Comparison of ENCODE assay signal across 7 mouse cellular contexts in the genomic region with DNA sequence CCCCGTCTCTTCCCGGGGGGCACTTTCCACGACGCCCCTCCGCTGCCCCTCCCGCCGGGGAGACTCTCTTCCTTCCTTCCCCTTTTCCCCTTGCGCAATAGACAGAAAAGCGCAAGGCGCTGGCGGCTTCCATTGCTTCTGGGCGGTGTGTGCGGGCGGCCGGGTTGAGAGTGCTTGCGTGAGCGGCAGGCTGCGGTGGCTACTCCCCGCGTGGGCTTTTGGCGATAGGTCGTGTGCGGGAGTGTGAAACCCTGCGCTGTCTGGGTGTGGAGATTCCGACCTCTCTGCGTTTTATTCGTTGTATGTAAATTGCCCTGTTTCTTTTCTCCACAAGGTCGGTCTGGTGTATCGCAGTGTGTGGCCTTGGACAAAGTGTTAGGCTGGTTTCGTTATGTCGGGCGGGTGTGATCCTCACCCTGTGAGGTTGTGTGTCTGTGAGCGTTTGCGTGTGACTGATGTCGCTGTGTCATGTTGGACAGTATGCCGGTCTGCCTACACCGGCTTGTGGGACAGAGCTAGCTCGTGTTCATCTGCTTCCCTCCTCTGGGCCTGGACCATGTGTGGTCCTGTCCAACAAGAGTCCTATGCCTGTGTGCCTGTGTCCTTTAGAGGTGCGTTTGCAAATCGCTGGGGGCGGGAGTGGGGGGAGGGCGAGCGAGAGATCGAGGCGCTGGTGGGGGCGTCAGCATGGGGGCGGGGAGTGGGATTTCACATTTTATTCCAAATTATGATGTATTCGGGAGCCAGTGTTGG. TPM values are rescaled to one million over a fixed set of nuclear protein-coding genes. Genes with fewer than 3 reads are reported as not detected.
DNase-seq lines count a peak whose midpoint lies in the region; ATAC-seq and TF ChIP-seq lines count a peak whose summit lies in the region.

No protein-coding gene starts in this region.

- peaks cover 0 to 27% of the 10 kb centered on the region in 2 experiments; a peak in 2 of 4 replicates for H3K36me3 ChIP-seq in MEL (ENCODE audit: control insufficient read depth in 1 of 2, insufficient read depth in 2 of 2, low read length in 2 of 2)
- H3K36me3 ChIP-seq in forebrain, embryonic 10.5 days (replicated peaks) = no peaks in the 10 kb centered on the region
- H3K36me3 ChIP-seq in lung, postnatal 0 days (ENCODE audit: insufficient read depth, low read length) = no peaks in the 10 kb centered on the region

- H3K4me2 ChIP-seq in lung, postnatal 0 days (replicated peaks; ENCODE audit: low read depth, low read length) = peak overlapping the region; percentile 77

- peak in 1 of 2 experiments; percentile 6; a peak in 1 of 4 replicates for TF ChIP-seq EP300 in MEL (IDR thresholded peaks at IDR 0.05; ENCODE audit: low read depth in 1 of 2, low read length in 2 of 2)
- peak; percentile 19; the same call in 1 of the 2 replicates for TF ChIP-seq EP300 in lung, postnatal 0 days (IDR thresholded peaks at IDR 0.05)

- DNase-seq in MEL (ENCODE audit: low read depth, low spot score) = peak; percentile 88
- peak; percentile 48 for DNase-seq in adrenal gland, postnatal 25 days
- peak; percentile 69 for DNase-seq in forebrain, embryonic 10.5 days (ENCODE audit: extremely low spot score, low spot score)
- DNase-seq in heart, postnatal 10 days = peak; percentile 61 to 69
- peak; percentile 41 for DNase-seq in kidney, postnatal 14 days
- peak; percentile 64 for DNase-seq in lung, postnatal 0 days (ENCODE audit: low spot score)

- under 1% methylated on average over 48 of the region's 48 CpGs for WGBS in forebrain, embryonic 10.5 days
- under 1% methylated on average over 46 of the region's 48 CpGs for WGBS in lung, postnatal 0 days
- WGBS in olfactory bulb, adult 2 months = 2% methylated on average over 48 of the region's 48 CpGs

- H3K4me3 ChIP-seq in MEL (ENCODE audit: control insufficient read depth in 1 of 2, insufficient read depth in 1 of 2, low read depth in 2 of 2, low read length in 2 of 2) = peak overlapping the region; percentile 73 to 97
- peak overlapping the region; percentile 44 for H3K4me3 ChIP-seq in forebrain, embryonic 10.5 days
- H3K4me3 ChIP-seq in lung, postnatal 0 days (ENCODE audit: low read depth, low read length) = peak overlapping the region; percentile 58
- peak overlapping the region; percentile 22 for H3K4me3 ChIP-seq in olfactory bulb, adult 2 months (ENCODE audit: insufficient read depth, low read depth, low read length)

- peak in 1 of 2 experiments; percentile 59 for TF ChIP-seq POLR2A in MEL (IDR thresholded peaks at IDR 0.05; ENCODE audit: control insufficient read depth in 1 of 2, insufficient read depth in 1 of 2, low read depth in 1 of 2, low read length in 2 of 2, poor library complexity in 1 of 2)
- no peak for TF ChIP-seq POLR2A in olfactory bulb, adult 2 months (IDR thresholded peaks at IDR 0.05; ENCODE audit: insufficient read depth, low read depth, low read length)

- peaks cover 10 to 27% of the 10 kb centered on the region in 2 experiments for H3K4me1 ChIP-seq in MEL (ENCODE audit: control insufficient read depth in 1 of 2, insufficient read depth in 2 of 2, low read length in 2 of 2)
- peaks cover 34% of the 10 kb centered on the region for H3K4me1 ChIP-seq in forebrain, embryonic 10.5 days
- H3K4me1 ChIP-seq in lung, postnatal 0 days (ENCODE audit: insufficient read depth, low read depth, low read length) = no peaks in the 10 kb centered on the region; the same call in 1 of the 2 replicates
- peaks cover 8% of the 10 kb centered on the region for H3K4me1 ChIP-seq in olfactory bulb, adult 2 months (ENCODE audit: control insufficient read depth, insufficient read depth, low read length)

- no peak for TF ChIP-seq RAD21 in MEL (IDR thresholded peaks at IDR 0.05; ENCODE audit: low read depth, low read length)

- no peaks in the 10 kb centered on the region for H3K27me3 ChIP-seq in MEL (ENCODE audit: control insufficient read depth in 1 of 2, insufficient read depth in 2 of 2, low read length in 2 of 2)
- H3K27me3 ChIP-seq in forebrain, embryonic 10.5 days (ENCODE audit: poor library complexity, severe bottlenecking) = peaks cover 100% of the 10 kb centered on the region
- peaks cover 33% of the 10 kb centered on the region for H3K27me3 ChIP-seq in lung, postnatal 0 days (replicated peaks; ENCODE audit: insufficient read depth, low read length)

- no peak for TF ChIP-seq CTCF in MEL (IDR thresholded peaks at IDR 0.05 in 2 of 3, conservative IDR thresholded peaks at IDR 0.05 in 1 of 3; ENCODE audit: control insufficient read depth in 1 of 3, insufficient read depth in 1 of 3, low read depth in 2 of 3, low read length in 3 of 3, poor library complexity in 1 of 3, severe bottlenecking in 1 of 3)
- no peak for TF ChIP-seq CTCF in lung, postnatal 0 days (IDR thresholded peaks at IDR 0.05)
- no peak for TF ChIP-seq CTCF in olfactory bulb, adult 2 months (IDR thresholded peaks at IDR 0.05; ENCODE audit: insufficient read depth, low read depth, low read length)

- peak overlapping the region; percentile 80 for H3K27ac ChIP-seq in MEL (ENCODE audit: control insufficient read depth, low read depth, low read length)
- peak overlapping the region; percentile 82 for H3K27ac ChIP-seq in forebrain, embryonic 10.5 days
- peak overlapping the region; percentile 89 for H3K27ac ChIP-seq in lung, postnatal 0 days (ENCODE audit: low read length)
- 0 out of 2 replicates have a peak overlapping the region, but pooled peaks have one; percentile 8 for H3K27ac ChIP-seq in olfactory bulb, adult 2 months (ENCODE audit: insufficient read depth, low read depth, low read length)

- intact Hi-C loops in heart, postnatal 10 days (cut with DNase I) = loop anchor here (5.0 kb wide), 1 partner anchor 150 kb away; a partner anchor contains a TSS

- peaks cover 50% of the 10 kb centered on the region for H3K79me2 ChIP-seq in MEL (ENCODE audit: control insufficient read depth, insufficient read depth, low read length, poor library complexity)

- H3K9me3 ChIP-seq in MEL (replicated peaks; ENCODE audit: insufficient read depth, low read length) = no peaks in the 10 kb centered on the region
- H3K9me3 ChIP-seq in forebrain, embryonic 10.5 days = no peaks in the 10 kb centered on the region
- H3K9me3 ChIP-seq in lung, postnatal 0 days (ENCODE audit: low read length) = no peaks in the 10 kb centered on the region

- H3K9ac ChIP-seq in MEL (ENCODE audit: control insufficient read depth, low read depth, low read length, poor library complexity, severe bottlenecking) = peak overlapping the region; percentile 77
- peak overlapping the region; percentile 59 for H3K9ac ChIP-seq in lung, postnatal 0 days (replicated peaks; ENCODE audit: low read depth)

- peak; percentile 36 for ATAC-seq in lung, postnatal 0 days

TF ChIP-seq in MEL, 35 proteins besides CTCF, POLR2A, EP300 and RAD21 (continues in another document):
- no peak; the same call in 1 of the 2 replicates for TF ChIP-seq SMC3 (IDR thresholded peaks at IDR 0.05; ENCODE audit: low read depth, low read length)
- no peak; the same call in 1 of the 2 replicates for TF ChIP-seq MAX (IDR thresholded peaks at IDR 0.05; ENCODE audit: low read length)
- TF ChIP-seq MAZ (IDR thresholded peaks at IDR 0.05; ENCODE audit: low read depth, low read length) = peak; percentile 97
- 0 out of 2 replicates have a peak, but pooled peaks have one; percentile 9 for TF ChIP-seq GABPA (IDR thresholded peaks at IDR 0.05; ENCODE audit: low read depth, low read length)
- peak; percentile 82 for TF ChIP-seq SIN3A (IDR thresholded peaks at IDR 0.05; ENCODE audit: low read length)
- peak; percentile 48; the same call in 1 of the 2 replicates for TF ChIP-seq HCFC1 (IDR thresholded peaks at IDR 0.05; ENCODE audit: low read depth, low read length)
- peak; percentile 83; the same call in 1 of the 2 replicates for TF ChIP-seq POLR2AphosphoS2 (IDR thresholded peaks at IDR 0.05; ENCODE audit: low read length)
- peak; percentile 73; the same call in 1 of the 2 replicates for TF ChIP-seq ZMIZ1 (IDR thresholded peaks at IDR 0.05; ENCODE audit: low read depth, low read length)
- no peak for TF ChIP-seq CHD2 (IDR thresholded peaks at IDR 0.05; ENCODE audit: low read length)
- TF ChIP-seq GATA1 (IDR thresholded peaks at IDR 0.05; ENCODE audit: low read depth, low read length) = no peak
- no peak for TF ChIP-seq UBTF (IDR thresholded peaks at IDR 0.05; ENCODE audit: borderline replicate concordance, insufficient read depth, low read depth, low read length)

RNA-seq across cellular contexts. Expression of a gene that starts 0.9 kb away (rescaled TPM):
- total RNA-seq in MEL (2012; rRNA removed) = 21.2 and 34.9 TPM in 2 replicates
- 10 to 100 TPM in 1 of 2 experiments, not detected in 1; 48.9 TPM for polyA plus RNA-seq in MEL (2012; ENCODE audit: insufficient read depth in 1 of 2, insufficient read length in 2 of 2, low read depth in 1 of 2, low replicate concordance in 2 of 2, missing spikeins in 1 of 2)
- total RNA-seq in adrenal gland, postnatal 25 days (2021) = 2.9 and 3.5 TPM in 2 replicates
- polyA plus RNA-seq in forebrain, embryonic 10.5 days (2016; fragmentation: Nextera tagmentation; extraction: Ambion mirVana) = 1.5 and 2.2 TPM in 2 replicates
- total RNA-seq in heart, postnatal 10 days (2021) = 1 to 10 TPM; 7.2 to 7.3 TPM
- polyA plus RNA-seq in lung, postnatal 0 days (2015; fragmentation: Nextera tagmentation; extraction: Ambion mirVana) = 1.9 and 2.5 TPM in 2 replicates
- not detected in 2 replicates for polyA plus RNA-seq in olfactory bulb, adult 2 months (2012; ENCODE audit: insufficient read depth, insufficient read length, low replicate concordance, missing spikeins)

RNA-seq across cellular contexts. Expression of a gene that starts 31.4 kb away (rescaled TPM):
- not detected in 2 replicates for total RNA-seq in MEL (2012; rRNA removed)
- under 1 TPM in 1 of 2 experiments, not detected in 1; 0.14 TPM for polyA plus RNA-seq in MEL (2012; ENCODE audit: insufficient read depth in 1 of 2, insufficient read length in 2 of 2, low read depth in 1 of 2, low replicate concordance in 2 of 2, missing spikeins in 1 of 2)
- 0.58 TPM in 1 of 2 replicates, not detected in the other for total RNA-seq in adrenal gland, postnatal 25 days (2021)
- 7.4 and 12.6 TPM in 2 replicates for polyA plus RNA-seq in forebrain, embryonic 10.5 days (2016; fragmentation: Nextera tagmentation; extraction: Ambion mirVana)
- total RNA-seq in heart, postnatal 10 days (2021) = 1 to 10 TPM in 1 of 2 experiments, under 1 TPM in 1; 0.74 to 1.5 TPM
- polyA plus RNA-seq in lung, postnatal 0 days (2015; fragmentation: Nextera tagmentation; extraction: Ambion mirVana) = 99.9 and 117 TPM in 2 replicates
- not detected in 2 replicates for polyA plus RNA-seq in olfactory bulb, adult 2 months (2012; ENCODE audit: insufficient read depth, insufficient read length, low replicate concordance, missing spikeins)

RNA-seq across cellular contexts. Expression of a gene that starts 57.1 kb away (rescaled TPM):
- total RNA-seq in MEL (2012; rRNA removed) = 5.0 and 5.9 TPM in 2 replicates
- polyA plus RNA-seq in MEL (2012; ENCODE audit: insufficient read depth in 1 of 2, insufficient read length in 2 of 2, low read depth in 1 of 2, low replicate concordance in 2 of 2, missing spikeins in 1 of 2) = 1 to 10 TPM in 1 of 2 experiments, not detected in 1; 9.1 TPM
- 0.94 and 1.2 TPM in 2 replicates for total RNA-seq in adrenal gland, postnatal 25 days (2021)
- polyA plus RNA-seq in forebrain, embryonic 10.5 days (2016; fragmentation: Nextera tagmentation; extraction: Ambion mirVana) = 22.0 and 24.3 TPM in 2 replicates
- total RNA-seq in heart, postnatal 10 days (2021) = 1 to 10 TPM; 3.2 to 3.3 TPM
- polyA plus RNA-seq in lung, postnatal 0 days (2015; fragmentation: Nextera tagmentation; extraction: Ambion mirVana) = 0.61 and 1.0 TPM in 2 replicates
- polyA plus RNA-seq in olfactory bulb, adult 2 months (2012; ENCODE audit: insufficient read depth, insufficient read length, low replicate concordance, missing spikeins) = not detected in 2 replicates

Comparison
In these comparisons a context has a peak if more than half of its experiments do, and no peak if none do; other contexts are left out.
1. Peak in every context shown above with its lines: DNase-seq, ATAC-seq, H3K4me3 ChIP-seq and H3K27ac ChIP-seq.
2. H3K27ac ChIP-seq: peak in every context shown above with its lines; median percentile 89 in lung, postnatal 0 days; 82 in forebrain, embryonic 10.5 days; 80 in MEL; 8 in olfactory bulb, adult 2 months.
3. H3K4me3 ChIP-seq: peak in every context shown above with its lines; median percentile 85 in MEL; 58 in lung, postnatal 0 days; 44 in forebrain, embryonic 10.5 days; 22 in olfactory bulb, adult 2 months.